8 mouse cellular contexts compared by ENCODE assay signal in genomic region chr5:124031068-124031955, GRCm38 (mm10). TPM values are rescaled to one million over a fixed set of nuclear protein-coding genes. Genes with fewer than 3 reads are reported as not detected.
DNase-seq lines count a peak whose midpoint lies in the region; ATAC-seq and TF ChIP-seq lines count a peak whose summit lies in the region.

No protein-coding gene starts in this region.

- peaks cover 12% of the 10 kb centered on the region; the same call in 1 of the 2 replicates for H3K36me3 ChIP-seq in embryonic facial prominence, embryonic 14.5 days (ENCODE audit: control insufficient read depth, insufficient read depth, low read length)
- no peaks in the 10 kb centered on the region for H3K36me3 ChIP-seq in hindbrain, embryonic 16.5 days (ENCODE audit: control insufficient read depth, insufficient read depth, low read length)
- H3K36me3 ChIP-seq in midbrain, embryonic 13.5 days = 0 out of 2 replicates have a peak, but pooled peaks cover 3% of the 10 kb centered on the region

- 2% methylated on average over 24 of the region's 26 CpGs for WGBS in embryonic facial prominence, embryonic 14.5 days
- WGBS in hindbrain, embryonic 16.5 days = 1% methylated on average over 25 of the region's 26 CpGs
- under 1% methylated on average over 25 of the region's 26 CpGs for WGBS in midbrain, embryonic 13.5 days

- H3K27me3 ChIP-seq in embryonic facial prominence, embryonic 14.5 days (replicated peaks; ENCODE audit: control insufficient read depth, insufficient read depth, low read length) = no peaks in the 10 kb centered on the region
- no peaks in the 10 kb centered on the region for H3K27me3 ChIP-seq in hindbrain, embryonic 16.5 days (replicated peaks; ENCODE audit: control insufficient read depth, insufficient read depth, low read length)
- H3K27me3 ChIP-seq in midbrain, embryonic 13.5 days = 0 out of 2 replicates have a peak, but pooled peaks cover 2% of the 10 kb centered on the region

- peak; percentile 13; the same call in 1 of the 2 replicates for ATAC-seq in embryonic facial prominence, embryonic 14.5 days (ENCODE audit: low read depth)
- peak; percentile 69 for ATAC-seq in hindbrain, embryonic 16.5 days
- peak; percentile 59 for ATAC-seq in midbrain, embryonic 13.5 days

- H3K9ac ChIP-seq in embryonic facial prominence, embryonic 14.5 days (ENCODE audit: low read depth, low read length) = peak overlapping the region; percentile 96
- H3K9ac ChIP-seq in hindbrain, embryonic 16.5 days (ENCODE audit: low read depth, low read length) = peak overlapping the region; percentile 79
- peak overlapping the region; percentile 99 for H3K9ac ChIP-seq in midbrain, embryonic 13.5 days (replicated peaks)

- no peak for DNase-seq in layer of hippocampus, adult 2 months (ENCODE audit: low spot score in 2 of 2)
- DNase-seq in layer of hippocampus, adult 9-11 months = no peak
- DNase-seq in NIH3T3 (ENCODE audit: low read depth) = peak; percentile 59
- DNase-seq in embryonic facial prominence, embryonic 14.5 days (ENCODE audit: low spot score) = no peak
- no peak for DNase-seq in layer of hippocampus, postnatal 25 days (ENCODE audit: extremely low spot score in 1 of 2, low spot score in 1 of 2)
- no peak for DNase-seq in spleen, postnatal 36 days (ENCODE audit: low spot score in 2 of 2)

- H3K4me2 ChIP-seq in embryonic facial prominence, embryonic 14.5 days (ENCODE audit: low read depth, low read length) = peak overlapping the region; percentile 89
- peak overlapping the region; percentile 71 for H3K4me2 ChIP-seq in hindbrain, embryonic 16.5 days (ENCODE audit: low read length)
- H3K4me2 ChIP-seq in midbrain, embryonic 13.5 days (replicated peaks) = peak overlapping the region; percentile 84

- peak overlapping the region; percentile 89 for H3K4me3 ChIP-seq in layer of hippocampus, adult 2 months
- H3K4me3 ChIP-seq in embryonic facial prominence, embryonic 14.5 days (ENCODE audit: low read depth, low read length) = peak overlapping the region; percentile 94
- H3K4me3 ChIP-seq in hindbrain, embryonic 16.5 days (ENCODE audit: low read length) = peak overlapping the region; percentile 60
- peak overlapping the region; percentile 96 for H3K4me3 ChIP-seq in midbrain, embryonic 13.5 days (replicated peaks)

- H3K27ac ChIP-seq in layer of hippocampus, adult 2 months = peak overlapping the region; percentile 93
- H3K27ac ChIP-seq in embryonic facial prominence, embryonic 14.5 days (replicated peaks; ENCODE audit: low read depth, low read length) = peak overlapping the region; percentile 95
- peak overlapping the region; percentile 87 for H3K27ac ChIP-seq in hindbrain, embryonic 16.5 days (ENCODE audit: low read depth, low read length)
- peak overlapping the region; percentile 93 for H3K27ac ChIP-seq in midbrain, embryonic 13.5 days

- no peaks in the 10 kb centered on the region for H3K9me3 ChIP-seq in embryonic facial prominence, embryonic 14.5 days (ENCODE audit: control insufficient read depth, low read length)
- no peaks in the 10 kb centered on the region for H3K9me3 ChIP-seq in hindbrain, embryonic 16.5 days (ENCODE audit: control insufficient read depth, low read length)
- H3K9me3 ChIP-seq in midbrain, embryonic 13.5 days = no peaks in the 10 kb centered on the region

- peaks cover 19% of the 10 kb centered on the region for H3K4me1 ChIP-seq in embryonic facial prominence, embryonic 14.5 days (ENCODE audit: control insufficient read depth, insufficient read depth, low read length)
- peaks cover 32% of the 10 kb centered on the region for H3K4me1 ChIP-seq in hindbrain, embryonic 16.5 days (ENCODE audit: control insufficient read depth, insufficient read depth, low read depth, low read length)
- H3K4me1 ChIP-seq in midbrain, embryonic 13.5 days (replicated peaks) = peaks cover 47% of the 10 kb centered on the region

- no peak for TF ChIP-seq CTCF in layer of hippocampus, adult 2 months (conservative IDR thresholded peaks at IDR 0.05)

RNA-seq across cellular contexts. Expression of gene Vps37b, which starts 0.8 kb away (rescaled TPM):
- 10 to 100 TPM; 36.8 to 42.2 TPM for total RNA-seq in layer of hippocampus, adult 2 months (2021)
- 30.4 and 31.7 TPM in 2 replicates for polyA plus RNA-seq in embryonic facial prominence, embryonic 14.5 days (2014; fragmentation: Nextera tagmentation; extraction: Ambion mirVana)
- 70.9 and 81.1 TPM in 2 replicates for polyA plus RNA-seq in hindbrain, embryonic 16.5 days (2015; fragmentation: Nextera tagmentation; extraction: Ambion mirVana)
- polyA plus RNA-seq in midbrain, embryonic 13.5 days (2015; fragmentation: Nextera tagmentation; extraction: Ambion mirVana) = 71.5 and 79.3 TPM in 2 replicates
- total RNA-seq in layer of hippocampus, postnatal 25 days (2021) = 10 to 100 TPM; 41.2 to 47.2 TPM

RNA-seq across cellular contexts. Expression of gene Hip1r, which starts 57.9 kb away (rescaled TPM):
- total RNA-seq in layer of hippocampus, adult 2 months (2021) = 10 to 100 TPM; 42.8 to 43.8 TPM
- polyA plus RNA-seq in embryonic facial prominence, embryonic 14.5 days (2014; fragmentation: Nextera tagmentation; extraction: Ambion mirVana) = 7.5 and 8.4 TPM in 2 replicates
- polyA plus RNA-seq in hindbrain, embryonic 16.5 days (2015; fragmentation: Nextera tagmentation; extraction: Ambion mirVana) = 34.3 and 35.3 TPM in 2 replicates
- polyA plus RNA-seq in midbrain, embryonic 13.5 days (2015; fragmentation: Nextera tagmentation; extraction: Ambion mirVana) = 19.0 and 20.1 TPM in 2 replicates
- 10 to 100 TPM; 48.8 to 51.3 TPM for total RNA-seq in layer of hippocampus, postnatal 25 days (2021)

Comparison
In these comparisons a context has a peak if more than half of its experiments do, and no peak if none do; other contexts are left out.
1. ATAC-seq: peak in every context shown above with its lines; median percentile 69 in hindbrain, embryonic 16.5 days; 59 in midbrain, embryonic 13.5 days; 13 in embryonic facial prominence, embryonic 14.5 days.